Mouse (Mus musculus) layer of hippocampus, adult 9-10 months (tissue): Measurements from ENCODE around the gene Slc9b1.

Experiments
- DNase-seq: peaks from one replicate; pipeline ENCODE4 v3.0.0; 2022; ENCODE audit warnings: low spot score

Gene Slc9b1

DNA sequence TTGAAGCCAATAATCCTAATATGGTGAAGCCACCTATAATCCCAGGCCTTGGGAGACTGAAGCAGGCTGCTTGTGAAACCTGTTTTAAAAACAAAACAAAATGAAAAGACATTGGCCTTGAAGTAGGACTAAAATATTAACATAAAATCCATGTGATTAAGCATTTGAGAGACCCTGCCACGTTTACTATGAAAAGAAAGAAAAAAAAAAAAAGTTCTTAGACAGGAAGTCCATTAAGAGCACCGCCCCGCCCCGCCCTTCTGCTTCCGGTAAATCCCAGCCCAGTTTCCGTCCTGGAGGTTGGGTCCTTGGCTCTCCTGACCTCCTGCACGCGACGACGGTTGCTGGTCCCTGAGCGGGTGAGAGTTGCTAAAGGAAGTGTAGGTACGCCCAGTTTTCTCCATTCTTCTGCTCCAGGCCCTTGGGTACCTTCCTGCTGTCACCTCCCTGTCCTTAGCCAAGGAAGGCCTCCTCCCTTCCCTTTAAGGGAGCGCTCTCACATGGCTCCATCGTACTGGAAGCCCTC lies at the start of gene Slc9b1:
TSS of gene Slc9b1 (plus strand) at position 291 of the 526 bp plus-strand sequence.
- DNase-seq = no peak

DNA sequence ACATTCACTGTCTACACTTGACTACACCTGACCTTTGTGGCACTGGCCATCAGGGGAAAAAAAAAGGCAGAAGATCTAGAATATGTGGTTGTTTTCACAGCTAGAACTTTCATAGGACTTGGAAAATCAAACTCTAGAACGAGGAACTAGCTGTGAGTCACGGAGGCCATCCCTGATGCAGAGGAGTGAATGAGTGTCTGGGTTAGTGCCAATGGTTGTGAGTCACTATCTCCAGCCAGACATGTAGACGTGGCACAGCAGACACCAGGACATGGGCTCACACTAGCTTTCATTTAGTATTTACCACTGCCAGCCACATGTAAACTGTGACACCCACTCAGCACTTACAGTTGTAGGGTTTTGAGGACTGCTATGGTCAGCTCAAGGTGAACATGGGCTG lies 49.3 kb upstream of the Slc9b1 start:
- DNase-seq = no peak

DNA sequence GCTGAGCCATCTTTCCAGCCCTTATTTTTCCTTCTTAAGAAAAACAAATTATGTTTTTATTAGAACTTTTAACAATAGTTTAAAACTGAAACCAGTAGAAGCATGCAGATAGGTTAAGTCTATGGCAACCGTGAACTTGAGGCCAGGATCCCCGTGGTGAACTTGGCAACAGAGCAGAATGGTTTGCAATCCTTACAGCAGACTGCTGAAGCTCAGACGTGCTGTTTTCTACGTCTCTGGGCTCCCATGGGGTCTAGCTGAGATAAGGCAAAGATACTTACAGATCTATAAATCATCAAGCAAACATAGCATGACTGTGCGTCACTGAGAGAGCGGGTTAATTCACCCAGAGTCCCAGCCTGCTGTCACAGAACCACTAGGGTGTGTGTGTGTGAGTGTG lies 47.7 kb upstream of the Slc9b1 start:
- no peak for DNase-seq

DNA sequence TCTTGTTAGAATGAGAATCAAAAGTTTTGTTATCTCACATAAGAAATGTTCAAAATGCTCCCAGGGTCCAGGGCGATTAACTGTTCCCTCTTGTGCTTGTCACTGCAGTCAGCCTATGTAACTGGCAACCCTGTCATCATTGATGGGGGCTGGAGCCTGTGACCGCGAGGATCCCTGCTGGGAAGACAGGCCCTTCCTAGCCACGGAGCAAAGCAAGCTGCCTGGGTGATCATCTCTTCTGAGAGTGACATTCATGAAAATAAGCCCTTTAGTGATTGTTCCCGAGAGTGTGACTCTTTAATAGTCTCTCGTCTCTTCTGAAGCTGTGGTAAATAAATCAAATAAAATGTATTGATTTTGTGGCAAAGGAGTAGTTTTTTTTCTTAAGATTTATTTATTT lies 43.8 kb upstream of the Slc9b1 start:
- DNase-seq = no peak

DNA sequence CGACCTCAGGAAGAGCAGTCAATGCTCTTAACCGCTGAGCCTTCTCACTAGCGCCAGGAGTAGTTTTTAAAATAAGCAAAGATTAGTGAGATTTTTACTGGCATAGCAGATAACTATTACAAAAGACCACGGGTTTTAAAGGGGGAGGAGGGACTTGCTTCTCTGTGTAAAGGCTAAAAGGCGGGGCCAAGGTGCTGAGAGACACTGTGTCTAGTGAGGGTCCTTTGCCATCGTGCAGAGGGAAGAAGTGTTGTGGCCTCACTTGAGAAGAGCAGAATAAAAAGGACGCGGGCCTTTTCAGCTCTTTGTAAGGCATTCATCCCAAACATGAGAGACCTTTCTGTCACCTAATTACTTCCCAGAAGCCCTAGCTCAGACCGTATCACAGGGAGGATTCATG lies 43.3 kb upstream of the Slc9b1 start:
- DNase-seq = no peak

GRCm38 (mm10) chr3:135307411-135308259 lies 40.2 kb upstream of the Slc9b1 start, which contains the start of gene Slc9b2:
TSS of gene Slc9b2 (plus strand) at chr3:135307700.
- DNase-seq = no peak

- DNase-seq = no peak
Measured at GRCm38 (mm10) chr3:135312916-135313491, 34.8 kb upstream of the Slc9b1 start.

- no peak for DNase-seq
Measured at GRCm38 (mm10) chr3:135313727-135314126, 34.1 kb upstream of the Slc9b1 start.

DNA sequence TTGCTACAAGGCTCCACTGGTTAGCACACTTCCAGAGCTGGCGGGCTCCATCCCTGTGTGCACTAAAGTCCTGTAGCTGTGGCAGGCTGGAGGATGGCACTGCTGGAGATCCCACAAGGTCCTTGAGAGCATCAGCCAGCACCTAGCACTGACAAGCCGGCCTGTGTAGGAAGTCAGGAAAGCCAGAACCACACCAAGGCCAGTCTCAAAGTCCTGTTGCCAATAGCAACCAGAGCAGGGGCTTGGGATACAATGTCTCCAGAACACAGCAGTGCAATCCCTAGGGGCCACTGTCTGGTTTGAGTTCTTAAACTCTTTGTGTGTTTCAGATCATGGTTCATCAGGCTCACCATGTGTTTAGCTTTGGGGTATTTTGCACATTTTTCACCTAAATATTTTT lies 33.0 kb upstream of the Slc9b1 start:
- no peak for DNase-seq

DNA sequence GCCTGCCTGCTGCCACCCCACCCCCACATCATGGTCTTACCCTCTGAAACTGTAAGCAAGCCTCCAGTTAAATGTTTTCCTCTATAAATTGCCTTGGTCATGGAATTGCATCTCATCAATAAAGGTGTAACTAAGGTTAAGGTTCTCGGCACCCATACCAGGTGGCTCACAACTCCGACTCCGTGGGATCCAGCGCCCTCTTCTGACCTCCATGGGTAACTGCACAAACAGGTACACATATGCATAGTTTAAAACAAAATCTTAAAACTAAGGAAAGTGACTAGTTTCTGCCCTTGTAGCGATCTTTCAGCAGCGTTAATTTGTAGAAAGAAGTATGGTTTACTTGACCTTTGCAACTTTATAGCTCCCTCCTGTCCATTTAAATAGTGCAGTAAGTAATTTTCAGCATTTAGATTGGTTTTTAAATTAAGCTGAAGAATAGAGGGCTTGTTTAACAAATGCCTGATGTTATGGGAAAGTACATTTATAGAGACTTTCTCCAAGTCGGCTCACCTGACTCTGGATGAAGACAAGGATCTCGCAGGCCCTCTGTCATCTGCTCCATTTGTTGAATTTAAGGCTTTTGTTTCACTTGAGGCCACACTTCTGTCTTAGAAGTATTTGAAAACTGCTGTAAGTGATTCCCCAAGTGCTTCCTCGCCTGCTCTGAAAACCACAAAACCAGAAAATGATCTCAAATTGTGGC lies 32.0 kb upstream of the Slc9b1 start:
- DNase-seq = no peak

GRCm38 (mm10) chr3:135318331-135318730 lies 29.5 kb upstream of the Slc9b1 start:
- no peak for DNase-seq

- no peak for DNase-seq
Measured at GRCm38 (mm10) chr3:135324354-135324753, 23.5 kb upstream of the Slc9b1 start.

DNA sequence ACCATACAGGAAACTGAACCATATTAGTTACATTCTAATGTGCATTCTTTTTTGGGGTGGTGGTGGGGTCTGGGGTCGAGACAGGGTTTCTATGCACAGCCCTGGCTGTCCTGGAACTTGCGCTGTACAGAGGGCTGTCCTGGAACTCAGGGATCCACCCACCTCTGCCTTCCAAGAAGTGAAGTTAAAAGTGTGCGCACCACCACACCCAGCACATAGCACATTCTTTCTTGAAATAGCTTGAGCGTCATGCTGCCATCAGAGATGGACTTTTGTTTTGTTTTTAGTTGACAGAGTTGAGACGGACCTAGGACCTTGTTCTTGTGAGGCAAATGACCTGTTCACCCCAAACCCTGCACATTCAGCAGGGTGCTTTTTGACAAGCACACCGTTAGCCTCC lies 20.7 kb upstream of the Slc9b1 start:
- no peak for DNase-seq

DNA sequence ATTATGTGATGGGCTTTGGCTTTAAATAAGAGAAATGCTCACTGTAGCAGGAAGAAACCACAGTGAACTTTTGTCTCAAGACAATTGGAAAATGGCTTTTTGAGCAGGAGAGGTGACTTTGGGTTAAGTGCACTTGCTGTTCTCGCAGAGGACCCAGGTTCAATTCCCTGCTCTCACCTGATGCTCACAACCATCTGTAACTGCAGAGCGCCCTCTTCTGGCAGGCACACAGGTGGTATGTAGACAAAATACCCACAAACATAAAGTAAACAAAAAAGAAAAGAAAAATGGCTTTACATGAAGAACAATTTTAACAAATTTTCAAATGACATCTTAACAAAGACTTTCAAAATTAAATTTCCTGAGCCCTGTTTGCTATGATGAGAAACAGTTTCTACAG lies 20.2 kb upstream of the Slc9b1 start:
- no peak for DNase-seq

GRCm38 (mm10) chr3:135328560-135328959 lies 19.3 kb upstream of the Slc9b1 start:
- no peak for DNase-seq

GRCm38 (mm10) chr3:135332691-135333090 lies 15.1 kb upstream of the Slc9b1 start:
- no peak for DNase-seq

DNA sequence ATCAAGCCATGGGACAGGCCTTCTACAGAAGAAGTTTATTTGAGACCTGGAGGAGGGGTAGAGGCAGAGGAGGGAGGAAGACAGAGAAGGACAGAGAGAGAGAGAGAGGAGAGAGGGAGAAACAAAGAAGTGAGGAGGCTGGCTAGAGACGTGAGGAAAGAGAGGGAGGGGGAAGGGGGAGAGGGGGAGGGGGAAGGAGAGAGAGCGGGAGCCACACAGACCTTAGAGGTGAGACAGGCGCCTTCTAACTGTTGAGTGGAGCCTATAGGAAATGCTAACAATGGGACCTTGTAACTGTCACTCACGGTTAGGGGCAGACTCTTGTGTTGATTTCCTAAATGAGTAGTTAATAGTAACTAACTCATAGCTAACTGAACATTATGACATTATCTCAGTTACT lies 14.1 kb upstream of the Slc9b1 start:
- DNase-seq = no peak

DNA sequence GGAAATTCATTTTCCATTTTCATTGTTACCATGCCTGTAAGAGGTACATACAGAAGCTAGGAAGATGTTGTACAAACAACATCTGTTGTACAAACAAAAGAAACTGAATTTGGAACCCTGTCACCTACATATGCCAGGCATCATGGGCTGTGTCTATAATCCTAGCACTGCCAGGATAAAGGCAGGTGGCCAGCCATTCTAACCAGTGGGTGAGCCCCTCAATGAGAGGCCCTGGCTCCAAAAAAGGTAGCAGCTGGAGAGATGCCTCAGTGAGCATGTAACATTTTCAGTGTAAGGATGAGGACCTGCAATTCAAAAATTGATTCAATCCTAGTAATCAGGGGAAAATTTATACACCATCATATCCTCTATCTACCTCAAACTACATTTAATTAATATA lies 1.2 kb downstream of the Slc9b1 start:
- DNase-seq = no peak

- DNase-seq = no peak
Measured at GRCm38 (mm10) chr3:135351857-135352256, 4.0 kb downstream of the Slc9b1 start.

- DNase-seq = no peak
Measured at GRCm38 (mm10) chr3:135357394-135357793, 9.6 kb downstream of the Slc9b1 start.

DNA sequence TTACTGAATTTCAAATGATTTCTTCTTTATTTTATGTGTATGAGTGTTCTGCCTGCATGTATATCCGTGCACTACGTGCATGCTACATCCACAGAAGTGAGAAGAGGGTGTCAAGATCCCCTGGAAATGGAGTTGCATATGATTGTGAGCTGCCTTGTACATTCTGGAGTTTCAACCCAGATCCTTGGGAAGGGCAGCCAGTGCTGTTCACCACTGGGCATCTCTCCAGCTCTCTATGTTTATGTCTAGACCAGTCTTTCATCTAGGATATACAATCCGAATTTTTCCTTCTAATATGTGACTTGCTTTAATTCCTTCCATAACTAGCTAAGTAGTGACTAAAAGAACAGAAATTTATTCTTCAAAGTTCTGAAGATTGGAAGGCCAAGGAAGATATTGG lies 28.0 kb downstream of the Slc9b1 start:
- no peak for DNase-seq

DNA sequence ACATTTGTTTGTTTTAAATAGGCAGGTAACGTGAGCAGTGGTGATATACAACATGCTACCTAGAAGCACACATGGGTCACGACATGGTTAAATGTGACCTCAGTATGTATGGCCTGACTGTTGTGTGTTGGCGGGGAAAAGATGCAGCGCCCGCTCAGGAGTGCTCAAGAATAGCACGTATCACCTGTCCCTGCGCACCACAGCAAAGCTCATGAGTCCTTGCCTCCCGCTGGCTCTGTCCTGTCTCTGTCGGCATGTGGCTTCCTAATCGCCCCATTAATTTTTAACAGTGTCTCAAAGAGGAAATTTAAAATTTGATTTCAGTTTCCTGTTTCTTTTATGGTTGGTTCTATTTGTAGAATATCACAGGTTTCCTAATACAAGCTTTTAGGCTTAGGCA lies 29.6 kb downstream of the Slc9b1 start:
- no peak for DNase-seq

DNA sequence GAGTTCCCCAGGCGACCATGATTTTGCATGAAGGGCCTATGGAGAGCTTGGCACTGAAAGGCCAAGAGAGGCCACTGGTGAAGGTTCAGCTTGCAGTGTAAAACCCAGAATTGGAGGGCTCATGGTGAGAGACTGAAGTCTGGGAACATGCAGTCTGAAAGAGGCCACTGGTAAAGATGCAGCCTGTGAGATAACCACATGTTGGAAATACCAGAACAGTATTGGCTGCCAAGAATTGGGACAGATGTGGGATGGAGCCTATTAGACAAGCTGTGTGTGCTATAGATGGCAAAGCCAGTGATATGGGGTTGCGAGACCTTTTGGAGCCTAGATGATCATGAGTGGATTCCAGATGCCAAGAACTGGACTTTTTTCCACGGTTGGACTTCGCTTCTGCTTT lies 32.0 kb downstream of the Slc9b1 start:
- no peak for DNase-seq
